Mouse (Mus musculus) MEL (cell line): Measurements from ENCODE around the gene Prox2. TPM values are rescaled to one million over a fixed set of nuclear protein-coding genes. Genes with fewer than 3 reads are reported as not detected.

Source experiments
- DNase-seq: peaks from one replicate; pipeline ENCODE4 v3.0.0; 2011; ENCODE audit warnings: low read depth, low spot score
- H3K27ac ChIP-seq: 2 replicates; pipeline ENCODE4 v1.5.1; 2012; ENCODE audit warnings: low read depth, mild to moderate bottlenecking, control low read depth, low read length, moderate library complexity; ENCODE audit not compliant: control insufficient read depth
- H3K27me3 ChIP-seq, 2 experiments: fragments of 150-350 bp in 1 of 2; sonication (generic) in 1 of 2; 2 replicates each; pipeline ENCODE4 v1.6.1; 2012; ENCODE audit warnings: low read length in 2 of 2, mild to moderate bottlenecking in 2 of 2, improper control_type of control experiment in 1 of 2, moderate library complexity in 1 of 2; ENCODE audit not compliant: insufficient read depth in 2 of 2, control insufficient read depth in 1 of 2
- H3K36me3 ChIP-seq, 2 experiments: 2 replicates each; pipeline ENCODE4 v1.6.1; 2012 to 2014; ENCODE audit warnings: low read length in 2 of 2, improper control_type of control experiment in 1 of 2, inconsistent platforms in 1 of 2, mild to moderate bottlenecking in 1 of 2; ENCODE audit not compliant: insufficient read depth in 2 of 2, control insufficient read depth in 1 of 2
- H3K4me1 ChIP-seq, 2 experiments: fragments of 150-350 bp in 1 of 2; sonication (generic) in 1 of 2; 2 replicates each; pipeline ENCODE4 v1.6.1; 2012; ENCODE audit warnings: low read length in 2 of 2, improper control_type of control experiment in 1 of 2, mild to moderate bottlenecking in 1 of 2; ENCODE audit not compliant: insufficient read depth in 2 of 2, control insufficient read depth in 1 of 2
- H3K4me3 ChIP-seq, 2 experiments: fragments of 150-350 bp in 1 of 2; sonication (generic) in 1 of 2; 2 replicates each; pipeline ENCODE4 v1.5.1; 2012; ENCODE audit warnings: low read depth in 2 of 2, low read length in 2 of 2, mild to moderate bottlenecking in 2 of 2, moderate library complexity in 2 of 2, control low read depth in 1 of 2, improper control_type of control experiment in 1 of 2; ENCODE audit not compliant: control insufficient read depth in 1 of 2, insufficient read depth in 1 of 2
- H3K79me2 ChIP-seq: 2 replicates; pipeline ENCODE4 v1.6.1; 2012; ENCODE audit warnings: mild to moderate bottlenecking, low read length, moderate library complexity; ENCODE audit not compliant: control insufficient read depth, poor library complexity, insufficient read depth
- H3K9ac ChIP-seq: 2 replicates; pipeline ENCODE4 v1.6.1; 2012; ENCODE audit warnings: low read depth, mild to moderate bottlenecking, control low read depth, low read length, moderate library complexity; ENCODE audit not compliant: control insufficient read depth, poor library complexity, severe bottlenecking
- H3K9me3 ChIP-seq: fragments of 150-350 bp; sonication (generic); replicated peaks from 2 replicates; pipeline ENCODE4 v1.6.1; 2012; ENCODE audit warnings: mild to moderate bottlenecking, low read length, improper control_type of control experiment, moderate library complexity; ENCODE audit not compliant: insufficient read depth
- GABPA ChIP-seq: IDR thresholded peaks from 2 replicates; pipeline ENCODE4 v1.6.1; 2012; ENCODE audit warnings: low read depth, mild to moderate bottlenecking, inconsistent platforms, low read length, improper control_type of control experiment, moderate library complexity
- GATA1 ChIP-seq: IDR thresholded peaks from 2 replicates; pipeline ENCODE4 v1.6.1; 2011; ENCODE audit warnings: low read depth, low read length, improper control_type of control experiment
- JUND ChIP-seq: IDR thresholded peaks from 2 replicates; pipeline ENCODE4 v1.6.1; 2011; ENCODE audit warnings: low read depth, mild to moderate bottlenecking, improper control_type of control experiment, low read length
- MAFK ChIP-seq: IDR thresholded peaks from 2 replicates; pipeline ENCODE4 v1.6.1; 2011; ENCODE audit warnings: low read depth, mild to moderate bottlenecking, low read length, improper control_type of control experiment, borderline replicate concordance
- NRF1 ChIP-seq: IDR thresholded peaks from 2 replicates; pipeline ENCODE4 v1.6.1; 2014; ENCODE audit warnings: low read depth, mild to moderate bottlenecking, inconsistent platforms, low read length, improper control_type of control experiment, moderate library complexity; ENCODE audit not compliant: poor library complexity, insufficient read depth, severe bottlenecking
- POLR2A ChIP-seq, 2 experiments: IDR thresholded peaks; 2 replicates each; pipeline ENCODE4 v1.6.1; 2011 to 2012; ENCODE audit warnings: low read length in 2 of 2, mild to moderate bottlenecking in 2 of 2, control low read depth in 1 of 2, improper control_type of control experiment in 1 of 2, low read depth in 1 of 2, moderate library complexity in 1 of 2; ENCODE audit not compliant: control insufficient read depth in 1 of 2, insufficient read depth in 1 of 2, poor library complexity in 1 of 2
- RAD21 ChIP-seq: IDR thresholded peaks from 2 replicates; pipeline ENCODE4 v1.6.1; 2011; ENCODE audit warnings: mild to moderate bottlenecking, low read depth, low read length, improper control_type of control experiment
- RCOR1 ChIP-seq: IDR thresholded peaks from 2 replicates; pipeline ENCODE4 v1.6.1; 2012; ENCODE audit warnings: low read depth, mild to moderate bottlenecking, inconsistent platforms, low read length, improper control_type of control experiment
- SIN3A ChIP-seq: IDR thresholded peaks from 2 replicates; pipeline ENCODE4 v1.6.1; 2012; ENCODE audit warnings: low read length, improper control_type of control experiment, inconsistent platforms
- TAL1 ChIP-seq: IDR thresholded peaks from 2 replicates; pipeline ENCODE4 v1.6.1; 2012; ENCODE audit warnings: mild to moderate bottlenecking, inconsistent platforms, low read length, moderate library complexity, mixed read lengths
- USF2 ChIP-seq, 2 experiments: IDR thresholded peaks; 2 replicates each; pipeline ENCODE4 v1.6.1; 2011 to 2012; ENCODE audit warnings: improper control_type of control experiment in 2 of 2, low read length in 2 of 2, borderline replicate concordance in 1 of 2, inconsistent platforms in 1 of 2, low read depth in 1 of 2, mild to moderate bottlenecking in 1 of 2; ENCODE audit not compliant: insufficient read depth in 1 of 2
- ZNF384 ChIP-seq: IDR thresholded peaks from 2 replicates; pipeline ENCODE4 v1.6.1; 2012; ENCODE audit warnings: low read depth, mild to moderate bottlenecking, inconsistent platforms, low read length, improper control_type of control experiment
- polyA plus RNA-seq, 2 experiments: library from polyadenylated mRNA; stranded (reverse) in 1 of 2; unstranded in 1 of 2; fragments of >175 nt in 1 of 2; fragments of >200 nt in 1 of 2; gene quantifications; 2 replicates each; pipeline versions ENCODE4 v1.2.1 to v1.2.4; 2012; ENCODE audit warnings: low replicate concordance in 2 of 2, low read depth in 1 of 2; ENCODE audit not compliant: insufficient read length in 2 of 2, insufficient read depth in 1 of 2, missing spikeins in 1 of 2
- total RNA-seq: library from RNA; depleted of rRNA; stranded (reverse); fragments of 300-350 nt; gene quantifications from 2 replicates; pipeline ENCODE4 v1.2.3, GENCODE M21; 2012

Prox2 gene
- total and polyA plus RNA-seq, 3 experiments, result 3.1 to 3.6 TPM; not detected in 1

DNA sequence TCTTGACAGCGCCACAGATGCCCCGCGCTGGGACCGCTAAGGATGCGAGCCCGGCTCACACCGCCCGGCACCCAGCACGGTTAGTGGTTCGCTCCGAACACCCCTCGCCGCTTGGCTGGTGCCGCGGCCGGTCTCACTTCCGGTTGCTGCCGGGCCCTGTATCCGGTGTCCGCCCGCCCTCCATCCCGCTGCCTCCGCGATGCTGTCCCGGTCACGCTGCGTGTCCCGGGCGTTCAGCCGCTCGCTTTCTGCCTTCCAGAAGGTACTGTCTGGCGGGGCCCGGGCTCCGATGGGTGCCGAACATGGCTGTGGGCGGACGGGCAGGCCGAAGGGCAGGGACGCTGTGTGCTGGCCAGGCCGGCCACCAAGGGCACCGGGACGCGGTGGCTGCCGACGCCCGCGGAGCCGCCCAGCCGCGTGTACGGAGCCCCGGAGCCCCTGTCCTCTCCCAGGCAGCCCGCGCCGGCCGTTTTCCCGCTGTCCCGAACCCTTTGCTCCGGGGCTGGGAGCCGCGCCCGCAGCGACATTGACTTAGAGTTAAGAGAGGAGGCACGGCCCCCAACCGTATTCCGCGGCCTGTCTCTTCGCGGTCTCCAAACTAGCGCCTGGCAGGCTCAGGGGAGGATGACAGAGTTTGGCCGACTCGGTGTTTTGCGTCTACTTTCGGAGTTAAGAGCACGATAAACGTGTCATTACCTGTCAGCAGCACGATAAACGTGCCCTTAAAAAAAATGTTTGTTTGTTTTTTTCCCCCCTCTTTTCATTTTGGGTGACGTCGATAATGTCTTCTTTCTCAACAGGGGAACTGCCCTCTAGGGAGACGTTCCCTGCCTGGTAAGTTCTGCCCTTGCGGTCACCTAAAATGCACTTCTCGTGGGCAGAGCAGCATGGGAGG is at the start of gene Prox2, which contains the start of gene Dlst (continued):
- TF ChIP-seq MAFK, result no peak
- TF ChIP-seq NRF1, result no peak
- TF ChIP-seq POLR2A (IDR thresholded peaks at IDR 0.05; ENCODE audit: control insufficient read depth in 1 of 2, insufficient read depth in 1 of 2, low read depth in 1 of 2, low read length in 2 of 2, poor library complexity in 1 of 2), result peak; percentile 60 to 80; a peak in 3 of 4 replicates
- no peak for TF ChIP-seq USF2 (IDR thresholded peaks at IDR 0.05; ENCODE audit: borderline replicate concordance in 1 of 2, insufficient read depth in 1 of 2, low read depth in 1 of 2, low read length in 2 of 2)
- no peak for TF ChIP-seq TAL1

DNA sequence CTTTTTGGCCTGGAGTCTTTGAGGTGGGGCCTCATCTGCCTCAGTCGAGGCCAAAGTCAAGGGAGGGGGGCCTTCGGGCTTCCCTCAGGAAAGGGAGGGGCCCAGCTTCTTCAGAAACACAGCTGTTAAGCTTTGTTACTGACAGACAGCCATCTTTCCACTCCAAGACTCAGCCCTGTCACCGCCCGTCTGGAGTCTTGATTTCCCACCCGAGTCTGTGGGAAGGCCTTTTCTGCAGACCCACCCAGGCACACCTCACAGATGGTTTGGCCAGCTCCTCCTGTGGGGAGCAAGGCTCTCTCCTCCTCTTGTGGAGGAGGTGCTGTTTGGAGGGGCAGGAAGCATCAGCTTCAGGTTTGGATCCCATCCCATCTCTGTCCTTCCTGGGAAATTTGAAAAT is 49.0 kb upstream of the Prox2 start:
- no peak for DNase-seq
- H3K27ac ChIP-seq, result no peak overlapping the region
- no peaks in the 10 kb centered on the region for H3K4me1 ChIP-seq
- H3K36me3 ChIP-seq, result no peaks in the 10 kb centered on the region
- H3K9me3 ChIP-seq, result no peaks in the 10 kb centered on the region
- H3K4me3 ChIP-seq, result no peak overlapping the region
- H3K27me3 ChIP-seq, result peaks cover 3% of the 10 kb centered on the region in 2 experiments
- H3K9ac ChIP-seq, result no peak overlapping the region
- TF ChIP-seq JUND (no peak), RCOR1 (no peak)
- H3K79me2 ChIP-seq, result no peaks in the 10 kb centered on the region

DNA sequence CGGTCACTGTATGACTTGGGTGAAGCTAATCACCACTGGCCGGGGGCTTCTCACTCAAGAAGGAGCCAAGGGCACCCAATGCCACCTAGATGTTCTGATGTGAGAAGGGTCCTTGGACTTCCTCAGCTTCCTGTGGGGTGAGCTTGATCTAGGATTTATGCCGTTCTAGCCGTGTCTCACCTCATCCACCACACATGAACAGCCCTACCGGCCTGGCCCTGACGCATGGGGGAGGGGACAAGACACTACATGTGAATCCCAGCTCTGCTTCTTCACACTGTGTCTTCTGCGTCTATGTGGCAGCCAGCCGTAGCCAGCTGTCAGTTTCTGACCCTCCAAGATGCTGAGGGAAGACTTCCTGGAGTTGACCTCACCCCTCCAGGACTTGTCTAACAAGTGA is 48.2 kb upstream of the Prox2 start:
- Histone ChIP-seq H3K9me3 (no peaks in the 10 kb centered on the region), H3K4me1 (no peaks in the 10 kb centered on the region), H3K9ac (no peak overlapping the region), H3K36me3 (no peaks in the 10 kb centered on the region), H3K27ac (no peak overlapping the region), H3K4me3 (no peak overlapping the region), H3K27me3 (peaks cover 3% of the 10 kb centered on the region in 2 experiments), H3K79me2 (no peaks in the 10 kb centered on the region)
- TF ChIP-seq GABPA, result no peak
- TF ChIP-seq ZNF384, result no peak
- no peak for TF ChIP-seq SIN3A
- TF ChIP-seq GATA1, result no peak
- no peak for TF ChIP-seq RAD21
- no peak for TF ChIP-seq MAFK
- no peak for TF ChIP-seq NRF1
- DNase-seq, result no peak
